Mouse (Mus musculus): ENCODE data around the gene Slc35f6. TPM values are rescaled to one million over a fixed set of nuclear protein-coding genes. Genes with fewer than 3 reads are reported as not detected.
"Not testable (repeated sequence)": the region's sequence is repeated elsewhere in the genome, so short reads cannot be mapped to it uniquely, and the experiment has no call there.

The Slc35f6 gene
- total RNA-seq, 2 experiments from 2014 or later: 37.4 to 39.9 TPM

DNA sequence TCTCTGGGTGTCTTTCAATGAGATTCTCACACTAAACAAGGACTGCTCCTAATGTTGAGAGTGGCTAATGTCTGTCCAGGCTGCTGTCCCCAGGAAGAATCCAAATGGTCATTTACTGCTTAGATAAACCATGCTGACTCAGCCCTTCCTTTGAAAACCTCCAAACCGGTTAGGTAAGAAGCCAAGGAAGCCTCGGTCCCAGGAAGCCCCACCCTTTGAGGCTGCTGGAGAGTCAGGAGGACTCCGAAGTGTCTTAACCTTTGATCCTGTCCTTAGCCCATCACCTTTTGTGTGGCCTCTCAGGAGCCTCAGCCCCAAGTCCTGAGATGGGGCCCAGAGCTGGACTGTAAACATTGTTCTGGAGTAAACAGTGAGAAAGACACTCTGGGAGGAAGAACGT lies 1.8 kb downstream of the Slc35f6 start:
- intact Hi-C loops (cut with DNase I): loop anchor here (2.0 kb wide), 1 partner anchor 15 kb away; no protein-coding TSS in a partner anchor
- DNase-seq: no peak

DNA sequence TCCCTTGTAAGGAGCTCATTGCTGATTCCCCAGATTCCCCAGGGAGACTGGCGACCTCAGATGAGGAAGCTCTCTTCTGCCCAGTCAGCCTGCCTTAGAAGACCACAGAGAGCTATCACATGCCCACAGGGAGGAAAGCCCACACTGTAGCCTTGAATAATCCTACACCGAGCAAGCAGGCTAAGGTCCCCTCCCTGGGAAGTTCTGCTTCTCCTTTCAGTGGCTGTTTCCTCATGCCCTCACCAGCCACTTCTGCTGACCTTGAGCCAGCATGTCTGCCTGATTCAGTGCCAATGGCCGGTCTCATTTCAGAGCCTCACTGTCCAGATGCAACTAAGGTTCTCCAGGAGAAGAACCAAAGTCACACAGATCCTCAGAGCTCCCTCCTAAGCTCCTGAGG lies 3.0 kb downstream of the Slc35f6 start:
- peak; percentile 23 to 39 for DNase-seq

DNA sequence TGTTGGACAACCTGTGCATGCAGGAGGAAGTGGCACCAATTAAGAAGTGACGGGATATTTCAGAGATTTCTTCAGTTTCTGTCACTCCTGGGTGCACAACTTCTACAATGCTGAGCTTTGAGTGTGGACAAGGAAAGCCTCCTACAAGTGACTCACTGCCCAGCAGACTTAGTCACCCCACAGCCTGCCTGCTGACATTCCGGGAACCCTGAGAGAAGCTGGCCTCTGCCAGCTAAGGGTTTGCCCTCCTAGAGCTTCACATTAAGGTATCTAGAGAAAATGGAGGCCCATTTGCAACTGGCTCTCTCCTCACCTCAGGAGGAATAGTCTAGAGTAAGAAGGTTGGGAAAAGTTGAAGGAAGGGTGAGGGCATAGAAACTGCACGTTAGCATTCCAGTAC lies 3.8 kb downstream of the Slc35f6 start:
- intact Hi-C loops (cut with DNase I): no loop called here
- no peak for DNase-seq

More for the DNA sequence above, 3.0 kb downstream of the Slc35f6 start:
- intact Hi-C loops (cut with DNase I): no loop called here

DNA sequence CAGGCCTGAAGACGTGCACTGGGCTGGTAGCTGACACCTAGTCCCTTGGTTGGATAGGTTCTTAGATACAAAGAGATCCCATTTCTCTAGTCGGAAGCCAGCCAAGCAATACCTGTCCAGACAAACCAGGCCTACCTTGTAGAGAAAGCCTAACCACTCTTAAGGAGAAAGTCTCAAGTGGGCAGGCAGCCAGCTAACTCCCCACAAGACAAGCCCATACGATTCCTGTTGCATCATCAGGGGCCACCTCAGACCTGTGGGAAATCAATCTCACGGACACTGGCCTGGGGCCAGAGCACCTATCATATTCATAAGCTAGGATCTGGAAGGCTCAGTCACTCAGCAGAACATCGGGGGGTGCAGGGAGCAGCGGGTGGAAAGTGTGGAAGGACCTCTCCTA lies 5.5 kb downstream of the Slc35f6 start:
- intact Hi-C loops (cut with DNase I): no loop called here

DNA sequence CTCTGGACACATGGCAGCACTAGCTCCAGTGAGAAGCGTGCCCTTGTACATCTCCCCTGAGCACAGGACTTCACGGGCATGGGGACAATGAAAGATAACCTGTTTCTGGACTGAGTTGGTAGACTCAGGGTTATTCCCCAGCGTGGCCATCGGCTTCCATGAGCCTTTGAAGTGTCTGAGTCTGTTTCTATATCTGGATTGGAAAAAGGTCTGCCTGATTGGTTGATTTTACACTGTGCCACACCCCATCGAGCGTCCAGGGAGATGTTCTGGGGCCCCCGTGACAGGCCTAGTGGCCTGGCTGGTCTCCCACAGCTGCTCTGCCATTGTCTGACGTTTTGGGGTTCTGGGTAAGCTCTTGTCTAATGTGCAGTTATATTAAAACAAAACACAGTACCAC lies 7.3 kb downstream of the Slc35f6 start:
- intact Hi-C loops (cut with DNase I): no loop called here
- DNase-seq: no peak

More for the DNA sequence above, 5.5 kb downstream of the Slc35f6 start:
- no peak for DNase-seq

DNA sequence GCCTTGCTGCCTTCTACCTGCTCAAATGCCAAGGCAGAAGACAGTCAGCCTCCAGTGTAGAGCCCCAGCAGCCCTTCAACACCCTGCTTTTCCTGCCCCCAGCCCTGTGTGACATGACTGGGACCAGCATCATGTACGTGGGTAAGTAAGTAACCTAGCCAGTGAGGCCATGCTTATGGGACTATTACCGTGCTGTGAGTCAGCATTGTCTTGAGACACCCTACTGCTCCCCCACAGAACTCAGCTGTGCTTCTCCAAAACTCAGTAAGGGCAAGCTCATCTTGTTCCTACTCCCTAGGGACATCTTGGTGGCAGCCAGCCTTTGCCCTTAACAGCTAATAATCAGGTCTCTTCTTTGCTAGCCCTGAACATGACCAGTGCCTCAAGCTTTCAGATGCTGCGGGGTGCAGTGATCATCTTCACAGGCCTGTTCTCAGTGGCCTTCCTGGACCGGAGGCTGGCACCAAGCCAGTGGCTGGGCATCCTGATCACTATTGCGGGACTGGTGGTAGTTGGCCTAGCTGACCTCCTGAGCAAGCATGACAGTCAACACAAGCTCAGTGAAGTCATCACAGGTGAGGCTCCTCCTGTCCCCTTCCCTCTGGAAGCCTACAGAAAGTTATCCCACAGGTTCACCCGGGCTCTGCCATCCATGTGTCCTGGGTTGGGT lies 7.9 kb downstream of the Slc35f6 start:
- intact Hi-C loops (cut with DNase I): no loop called here
- DNase-seq: no peak

DNA sequence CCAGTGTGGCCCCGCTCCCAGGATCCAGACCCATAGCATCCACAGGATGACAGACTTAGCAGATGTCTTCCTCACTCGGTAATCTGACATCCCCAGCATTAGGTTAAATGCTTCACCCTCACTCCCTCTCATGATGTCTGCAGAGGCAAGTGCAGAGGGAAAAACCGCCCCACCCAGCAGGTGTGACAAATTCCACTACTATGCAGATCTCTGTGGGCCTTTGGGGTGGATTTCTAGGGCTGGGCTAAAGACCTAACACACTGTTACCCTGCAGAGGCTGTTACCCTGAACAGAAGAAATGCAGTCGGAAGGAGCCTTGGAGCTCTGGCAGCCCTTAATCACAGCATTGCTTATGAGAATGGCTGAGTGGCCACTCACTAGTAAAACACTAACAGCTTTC lies 11.3 kb downstream of the Slc35f6 start:
- intact Hi-C loops (cut with DNase I): no loop called here
- DNase-seq: no peak

DNA sequence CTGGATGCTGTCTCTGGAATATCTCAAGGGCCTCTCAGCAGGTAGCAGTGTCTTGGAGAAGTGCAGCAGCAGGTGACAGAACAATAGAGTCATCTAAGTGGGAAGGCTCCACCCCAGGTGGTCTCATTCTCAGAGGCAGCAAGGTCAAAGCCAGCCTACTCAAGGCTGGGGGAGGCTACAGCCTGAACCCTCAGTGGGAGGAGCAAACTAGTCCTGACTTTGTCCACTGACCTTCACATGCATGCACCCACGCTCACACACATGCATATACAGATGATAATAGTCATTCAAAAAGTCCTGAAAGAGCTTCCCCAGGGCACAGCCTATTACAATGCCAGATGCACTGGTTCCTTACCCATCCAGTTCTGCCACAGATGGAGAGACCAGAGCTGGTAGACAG lies 12.5 kb downstream of the Slc35f6 start:
- intact Hi-C loops (cut with DNase I): no loop called here
- no peak for DNase-seq

DNA sequence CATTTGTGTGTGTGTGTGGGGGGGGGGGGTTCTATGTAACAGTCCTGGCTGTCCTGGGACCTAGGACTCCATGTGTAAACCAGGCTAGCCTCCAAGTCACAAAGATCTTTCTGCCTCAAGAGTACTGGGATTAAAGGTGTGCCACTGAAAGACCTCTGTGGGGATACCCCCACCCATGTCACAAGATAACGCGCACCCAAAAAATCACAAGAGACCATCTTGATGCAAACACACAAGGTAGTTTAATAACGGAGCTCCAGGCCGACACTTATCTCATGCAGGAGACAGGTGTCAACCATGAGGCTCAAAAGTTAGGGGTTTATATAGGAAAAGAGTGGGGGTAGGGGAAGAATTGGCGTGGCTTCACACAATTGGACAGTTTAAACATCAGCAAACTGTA lies 13.1 kb downstream of the Slc35f6 start:
- DNase-seq: no peak
- intact Hi-C loops (cut with DNase I): no loop called here

DNA sequence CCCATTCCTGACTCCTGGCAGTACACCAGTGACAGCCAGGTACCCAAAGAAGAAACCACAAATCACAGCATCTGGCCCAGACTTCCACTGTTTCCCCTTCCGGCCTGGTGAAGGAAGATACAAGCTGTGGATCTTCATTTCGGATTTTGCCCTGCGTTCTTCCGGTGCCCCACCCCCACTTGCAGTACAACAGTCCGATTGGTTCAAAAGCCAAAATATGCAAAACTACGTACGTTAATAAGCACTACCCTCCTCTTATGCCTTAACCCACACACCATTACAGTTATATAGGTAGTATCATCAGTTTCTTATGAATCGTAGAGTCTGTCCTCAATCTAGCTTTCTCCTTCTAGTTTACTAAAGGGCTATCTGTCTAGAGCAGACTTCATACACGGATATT lies 17.6 kb downstream of the Slc35f6 start:
- intact Hi-C loops (cut with DNase I): loop anchor here (2.0 kb wide), 1 partner anchor 17 kb away; no protein-coding TSS in a partner anchor
- DNase-seq: no peak

DNA sequence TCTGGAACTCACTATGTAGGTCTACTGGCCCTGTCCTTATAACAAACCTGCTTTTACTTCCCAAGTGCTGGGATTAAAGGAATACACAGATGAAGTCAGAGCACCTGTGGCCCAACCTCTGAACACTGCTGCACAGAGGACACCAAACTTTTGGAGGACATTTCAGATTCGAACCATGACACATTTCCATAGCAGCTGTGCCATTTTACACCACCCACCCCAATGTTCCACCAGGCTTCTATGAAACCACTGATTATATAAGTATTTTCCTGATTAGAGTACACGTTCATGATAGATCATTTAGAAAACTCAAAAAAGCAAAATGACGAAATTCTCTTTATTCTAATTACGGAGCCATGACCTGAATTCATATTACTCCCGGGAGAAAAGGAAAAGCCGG lies 18.2 kb downstream of the Slc35f6 start:
- intact Hi-C loops (cut with DNase I): loop anchor here (2.0 kb wide), 1 partner anchor 17 kb away; no protein-coding TSS in a partner anchor
- no peak for DNase-seq

DNA sequence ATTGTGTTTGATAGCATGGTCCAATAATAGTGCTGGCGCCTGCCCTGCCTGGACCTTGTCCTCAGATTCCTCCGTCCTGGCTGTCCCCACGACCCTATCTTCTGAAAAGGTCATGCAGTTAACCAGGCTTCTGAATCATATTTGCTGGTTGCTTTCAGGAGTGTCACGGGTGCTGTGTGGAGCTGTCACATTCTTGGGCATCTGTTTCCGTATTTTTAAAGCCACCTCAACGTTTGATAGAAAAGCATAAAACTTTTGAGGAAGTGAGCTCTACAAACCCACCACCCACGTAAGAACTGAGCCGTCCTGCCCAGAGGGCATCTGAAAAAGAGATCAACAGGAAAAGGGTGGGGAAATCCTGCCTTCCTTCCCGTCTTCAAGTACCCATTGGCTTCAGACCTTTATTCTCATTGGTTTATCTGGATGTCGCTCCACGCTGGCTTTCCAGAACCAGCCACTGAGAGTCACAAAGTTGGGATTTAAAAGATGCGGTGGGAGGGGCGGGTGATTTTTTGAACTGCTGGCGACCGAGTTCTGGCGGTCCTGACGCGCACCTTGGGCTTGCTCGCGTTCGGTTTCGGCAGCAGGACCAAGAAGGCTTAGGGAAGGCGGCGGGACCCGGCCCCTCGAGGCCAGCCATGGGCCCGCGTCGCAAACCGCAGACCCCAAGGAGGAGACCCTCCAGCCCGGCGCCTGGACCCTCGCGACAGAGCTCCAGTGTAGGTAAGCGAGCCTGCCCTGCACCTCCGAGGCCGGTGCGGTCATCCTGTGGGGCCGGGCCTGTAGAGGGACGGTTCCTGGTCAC lies 18.9 kb downstream of the Slc35f6 start, which contains the start of gene Cenpa:
TSS of gene Cenpa (plus strand) at position 387 of the 805 bp plus-strand sequence.
- peak; percentile 82 to 87 for DNase-seq
- intact Hi-C loops (cut with DNase I): no loop called here

DNA sequence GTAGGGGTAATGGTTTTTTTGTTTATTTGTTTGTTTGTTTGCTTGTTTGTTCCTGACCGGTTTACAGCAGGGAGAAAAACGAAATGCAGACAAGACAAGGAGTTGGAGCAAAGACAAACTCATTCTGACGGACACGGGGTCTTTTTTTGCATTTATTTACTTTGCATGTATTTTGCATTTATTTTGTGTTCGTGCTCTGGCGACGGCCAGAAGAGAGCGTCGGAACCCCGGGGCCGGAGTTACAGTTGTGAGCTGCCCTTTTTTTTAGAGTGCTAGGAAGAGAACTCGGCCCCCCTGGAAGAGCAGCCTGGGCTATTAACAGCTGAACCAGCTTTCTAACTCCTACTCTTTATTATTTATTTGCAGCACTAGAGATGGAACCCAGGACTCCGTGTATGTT lies 19.5 kb downstream of the Slc35f6 start:
- DNase-seq: no peak
- intact Hi-C loops (cut with DNase I): no loop called here

DNA sequence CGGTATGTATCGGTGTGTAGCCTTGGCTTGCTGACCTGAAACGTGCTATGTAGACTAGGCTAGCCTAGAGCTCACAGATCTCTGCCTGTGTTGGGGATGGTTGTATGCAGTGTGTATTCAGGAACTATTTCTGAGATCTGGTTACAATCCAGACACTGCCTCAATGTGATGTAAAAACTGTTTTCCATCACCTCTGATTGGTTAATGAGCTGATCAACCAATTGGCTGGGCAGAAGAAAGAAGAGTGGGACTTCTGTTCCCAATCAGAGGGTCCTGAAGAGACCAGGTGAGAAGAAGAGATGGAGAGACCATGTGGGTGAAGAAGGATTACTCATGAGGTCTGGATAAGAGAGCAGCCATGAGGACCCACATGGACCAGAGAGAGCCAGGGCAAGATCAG lies 20.0 kb downstream of the Slc35f6 start:
- intact Hi-C loops (cut with DNase I): no loop called here
- no peak for DNase-seq

DNA sequence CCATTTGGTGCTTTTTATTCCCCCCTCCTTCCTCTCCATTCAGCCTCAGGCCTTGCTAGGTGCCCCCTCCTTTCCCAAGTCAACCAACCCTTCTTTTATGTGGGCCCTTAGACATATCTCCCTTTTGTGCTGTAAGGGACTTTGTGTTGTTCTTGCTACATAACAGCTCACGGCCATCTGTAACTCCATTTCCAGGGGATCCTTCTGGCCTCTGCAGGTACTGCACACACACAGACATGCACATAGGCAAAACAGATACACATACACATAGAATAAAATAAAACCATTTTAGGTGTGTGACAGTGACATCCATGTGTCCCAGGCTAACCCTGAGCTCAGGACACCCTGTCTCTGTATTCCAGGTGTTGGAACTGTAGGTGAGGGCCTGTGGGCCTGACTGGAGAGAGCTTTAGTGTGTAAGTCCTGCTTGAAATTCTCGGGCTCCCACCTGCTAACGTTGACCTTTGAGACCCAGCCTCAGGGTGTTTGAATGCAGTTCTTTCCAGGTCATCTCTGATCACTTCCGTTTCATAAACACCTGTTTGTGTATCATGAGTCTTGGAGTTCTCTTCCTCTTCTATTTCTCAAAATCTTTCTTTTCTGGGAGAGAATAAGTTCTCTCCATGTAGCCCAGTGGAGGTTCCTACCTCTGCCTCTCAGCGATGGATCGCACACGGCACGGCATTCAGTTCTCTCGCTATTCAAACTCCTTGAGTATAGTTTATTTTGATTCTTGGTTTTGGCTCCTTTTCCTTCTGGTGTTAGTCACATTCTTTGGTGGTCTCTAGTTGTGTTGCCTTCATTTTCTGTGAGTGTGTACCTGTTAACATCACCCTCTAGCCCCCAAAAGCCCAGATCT lies 21.1 kb downstream of the Slc35f6 start:
- DNase-seq: no peak
- intact Hi-C loops (cut with DNase I): no loop called here

DNA sequence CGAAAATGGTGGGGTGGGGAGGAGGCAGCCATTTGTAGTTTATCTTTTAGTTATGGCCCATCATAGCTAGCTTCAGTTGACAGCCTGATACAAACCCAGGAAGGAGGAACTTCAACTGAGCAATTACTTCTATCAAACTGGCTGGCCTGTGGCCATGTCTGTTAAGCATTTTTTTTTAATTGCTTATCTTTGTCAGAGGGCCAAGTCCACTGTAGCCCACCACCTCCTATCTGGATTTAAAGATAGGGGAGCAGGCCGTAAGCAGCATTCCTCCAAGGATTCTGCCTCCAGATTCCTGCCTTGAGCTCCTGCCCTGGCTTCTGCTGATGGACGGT lies 21.7 kb downstream of the Slc35f6 start:
- intact Hi-C loops (cut with DNase I): no loop called here
- DNase-seq: no peak

DNA sequence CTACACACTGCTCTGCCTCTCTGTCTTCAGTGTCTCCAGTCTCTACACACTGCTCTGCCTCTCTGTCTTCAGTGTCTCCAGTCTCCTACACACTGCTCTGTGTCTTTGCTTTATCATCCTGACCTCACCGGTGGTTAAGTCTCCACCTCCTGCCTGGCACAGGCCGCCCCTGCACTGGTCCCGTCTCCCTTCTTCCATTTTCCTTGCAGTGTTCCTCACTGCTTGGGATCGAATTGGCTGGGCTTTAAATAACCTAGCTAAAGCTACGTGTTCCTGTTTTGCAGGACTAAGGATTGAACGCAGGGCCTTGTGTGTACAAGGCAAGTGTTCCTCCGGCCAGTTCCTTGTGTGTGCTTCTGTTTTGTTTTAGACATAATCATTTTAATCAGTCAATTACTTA lies 22.4 kb downstream of the Slc35f6 start:
- intact Hi-C loops (cut with DNase I): no loop called here
- no peak for DNase-seq

DNA sequence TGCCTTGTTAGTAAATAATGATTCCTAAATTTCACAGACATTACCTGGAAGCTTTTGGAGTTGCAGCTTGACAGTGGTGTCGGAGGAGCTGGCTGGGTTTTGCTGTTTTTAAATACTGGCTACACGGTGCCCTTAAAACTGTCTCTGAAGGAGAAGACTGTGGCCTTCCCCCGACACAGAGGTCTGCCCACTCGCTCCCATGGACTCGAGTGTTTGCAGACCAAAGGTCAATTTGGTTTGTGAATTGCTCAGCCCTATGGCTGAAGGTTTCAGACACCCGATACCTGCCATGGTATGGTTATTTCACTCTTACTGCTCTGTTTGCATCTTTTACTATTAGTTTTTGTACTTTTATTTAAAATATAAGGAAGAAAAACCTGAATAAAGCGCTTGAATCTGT lies 26.3 kb downstream of the Slc35f6 start:
- intact Hi-C loops (cut with DNase I): no loop called here
- no peak for DNase-seq

DNA sequence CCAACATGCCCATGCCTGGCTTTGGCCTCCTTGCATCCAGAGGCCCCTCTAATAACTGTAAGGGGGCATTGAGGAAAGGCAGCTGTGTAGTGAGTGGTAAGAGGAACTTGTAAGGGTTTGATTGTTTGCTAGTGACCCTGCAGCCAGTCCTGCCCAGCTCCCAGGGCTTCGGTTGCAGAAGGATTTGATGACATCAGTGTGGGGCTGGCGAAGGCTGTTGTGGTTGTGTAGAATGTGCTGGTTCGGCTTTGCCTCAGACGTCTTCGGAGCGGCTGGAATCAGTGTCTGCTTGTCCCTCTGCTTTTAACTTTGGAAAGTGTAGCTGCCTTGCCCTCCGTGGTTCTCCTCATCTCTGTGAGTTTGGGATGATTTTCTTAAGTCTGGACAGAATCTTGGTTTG lies 29.1 kb downstream of the Slc35f6 start:
- DNase-seq: no peak
- intact Hi-C loops (cut with DNase I): no loop called here

DNA sequence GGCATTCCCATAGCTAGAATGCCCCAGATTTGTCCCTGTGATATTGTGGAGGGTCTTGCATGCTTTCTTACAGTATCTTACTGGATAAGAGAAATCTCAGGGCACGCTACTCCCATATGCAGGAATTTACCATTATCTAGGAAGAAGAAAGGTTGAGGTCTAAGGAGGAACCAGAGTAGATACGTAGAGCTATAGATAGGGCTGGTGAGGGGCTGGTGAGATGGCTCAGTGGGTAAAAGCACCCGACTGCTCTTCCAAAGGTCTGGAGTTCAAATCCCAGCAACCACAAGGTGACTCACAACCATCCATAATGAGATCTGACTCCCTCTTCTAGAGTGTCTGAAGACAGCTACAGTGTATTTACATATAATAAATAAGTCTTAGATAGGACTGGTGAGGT lies 30.3 kb downstream of the Slc35f6 start:
- DNase-seq; intact Hi-C loops (cut with DNase I): not testable (repeated sequence)

DNA sequence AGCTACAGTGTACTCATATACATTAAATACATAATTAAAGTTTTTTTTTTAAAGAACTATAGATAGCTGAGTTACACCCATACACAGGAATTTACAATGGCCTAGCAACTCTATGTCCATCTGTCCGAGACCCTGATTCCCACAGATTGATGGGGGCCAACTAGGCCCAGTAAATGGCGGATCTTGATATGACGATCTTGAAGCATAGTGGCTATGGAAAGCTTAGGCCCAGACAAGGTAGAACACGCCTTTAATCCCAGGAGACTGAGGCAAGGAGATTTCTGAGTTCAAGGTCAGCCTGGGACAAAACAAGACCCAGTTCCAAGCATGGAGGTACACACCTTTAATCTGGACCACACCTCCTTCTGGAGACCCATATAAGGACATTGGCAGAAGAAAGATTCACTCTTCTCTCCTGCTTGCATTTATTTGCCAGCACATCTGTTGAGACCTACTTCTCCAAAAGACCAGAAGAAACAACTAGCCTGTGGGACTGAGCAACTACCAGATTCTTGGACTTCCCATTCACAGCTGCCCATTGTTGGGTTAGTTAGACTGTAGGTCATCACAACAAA lies 31.1 kb downstream of the Slc35f6 start:
- DNase-seq: no peak
- intact Hi-C loops (cut with DNase I): no loop called here
